Mouse (Mus musculus) intestine, embryonic 16.5 days (tissue): ENCODE results near the gene D7Ertd443e. TPM values are rescaled to one million over a fixed set of nuclear protein-coding genes. Genes with fewer than 3 reads are reported as not detected.
A peak's percentile ranks its signal among the peaks of the same experiment; 100 is the strongest.

Source experiments
- ATAC-seq: fragments of 200-750 bp; cut with Nextera tagmentation; 2 replicates; pipeline ENCODE4 v1.8.0; 2017; ENCODE audit warnings: moderate TSS enrichment, moderate library complexity
- H3K27ac ChIP-seq: fragments of 300-500 bp; sonication (generic); 2 replicates; pipeline ENCODE4 v1.5.1; 2014; ENCODE audit warnings: mild to moderate bottlenecking, low read length
- H3K27me3 ChIP-seq: fragments of 300-500 bp; sonication (generic); replicated peaks from 2 replicates; pipeline ENCODE4 v1.6.1; 2014; ENCODE audit warnings: low read length, control low read depth, mixed read lengths; ENCODE audit not compliant: control insufficient read depth, insufficient read depth
- H3K36me3 ChIP-seq: fragments of 300-500 bp; sonication (generic); 2 replicates; pipeline ENCODE4 v1.6.1; 2014; ENCODE audit warnings: low read length, control low read depth; ENCODE audit not compliant: control insufficient read depth, insufficient read depth
- H3K4me1 ChIP-seq: fragments of 300-500 bp; sonication (generic); 2 replicates; pipeline ENCODE4 v1.6.1; 2014; ENCODE audit warnings: low read length, control low read depth, mixed read lengths; ENCODE audit not compliant: control insufficient read depth, insufficient read depth
- H3K4me2 ChIP-seq: fragments of 300-500 bp; sonication (generic); 2 replicates; pipeline ENCODE4 v1.6.1; 2014; ENCODE audit warnings: low read depth, low read length, control low read depth
- H3K4me3 ChIP-seq: fragments of 300-500 bp; sonication (generic); 2 replicates; pipeline ENCODE4 v1.5.1; 2014; ENCODE audit warnings: mild to moderate bottlenecking, low read length
- H3K9ac ChIP-seq: fragments of 300-500 bp; sonication (generic); 2 replicates; pipeline ENCODE4 v1.6.1; 2014; ENCODE audit warnings: low read depth, low read length
- H3K9me3 ChIP-seq: fragments of 300-500 bp; sonication (generic); 2 replicates; pipeline ENCODE4 v1.6.1; 2016; ENCODE audit warnings: low read length, control low read depth; ENCODE audit not compliant: control insufficient read depth
- WGBS: fragments of 180-500 bp; shearing (Covaris S2); extraction: QIAGEN DNeasy Blood & Tissue Kit; methylation state at CpG from one replicate; pipeline ENCODE4 v1.1.7; 2014; 5-methylcytosine and 5-hydroxymethylcytosine counted together
- polyA plus RNA-seq: library from polyadenylated mRNA; unstranded; fragments of >200 nt; fragmentation: Nextera tagmentation; extraction: Ambion mirVana; gene quantifications from 2 replicates; pipeline ENCODE4 v1.2.1, GENCODE M21; 2015

Gene D7Ertd443e
- polyA plus RNA-seq, 1 experiment from 2014 or later: not detected

DNA sequence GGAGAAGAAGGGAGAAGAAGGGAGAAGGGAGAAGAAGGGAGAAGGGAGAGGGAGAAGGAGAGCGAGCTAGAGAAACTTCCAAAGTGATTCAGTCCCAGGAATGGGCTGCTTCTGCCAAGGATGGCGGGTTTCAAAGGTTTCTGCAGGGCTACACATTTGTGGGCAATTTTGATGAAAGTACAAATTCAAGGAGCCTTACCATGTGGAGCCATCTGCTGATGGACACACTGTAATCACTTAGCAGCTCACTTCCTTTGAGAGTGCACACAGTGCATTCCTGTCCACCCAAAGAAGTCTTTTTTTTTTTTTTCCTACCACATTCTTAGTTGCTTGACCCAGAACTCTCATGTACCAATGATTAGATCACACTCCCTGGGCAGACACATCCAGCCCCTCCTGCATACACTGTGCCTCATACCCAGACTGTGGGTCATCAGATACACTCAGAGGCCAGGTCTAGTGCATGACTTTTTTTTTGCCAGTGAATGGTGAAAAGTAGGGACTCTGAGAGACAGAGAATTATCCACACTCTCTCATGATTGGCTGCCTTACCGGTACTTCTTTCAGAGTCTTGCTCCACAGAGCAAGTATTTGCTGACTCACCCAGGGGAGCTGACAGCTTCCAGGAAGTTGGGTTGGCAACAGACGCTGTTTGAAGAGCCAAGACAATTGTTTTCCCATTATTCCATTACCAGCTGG lies 124.3 kb downstream of the D7Ertd443e start:
- Histone ChIP-seq H3K36me3 (no peaks in the 10 kb centered on the region), H3K27me3 (no peaks in the 10 kb centered on the region), H3K4me3 (no peak overlapping the region), H3K9me3 (no peaks in the 10 kb centered on the region), H3K27ac (no peak overlapping the region), H3K4me1 (no peaks in the 10 kb centered on the region), H3K4me2 (no peak overlapping the region), H3K9ac (no peak overlapping the region)
- 47% methylated on average over 4 of the region's 4 CpGs for WGBS
- ATAC-seq: no peak

DNA sequence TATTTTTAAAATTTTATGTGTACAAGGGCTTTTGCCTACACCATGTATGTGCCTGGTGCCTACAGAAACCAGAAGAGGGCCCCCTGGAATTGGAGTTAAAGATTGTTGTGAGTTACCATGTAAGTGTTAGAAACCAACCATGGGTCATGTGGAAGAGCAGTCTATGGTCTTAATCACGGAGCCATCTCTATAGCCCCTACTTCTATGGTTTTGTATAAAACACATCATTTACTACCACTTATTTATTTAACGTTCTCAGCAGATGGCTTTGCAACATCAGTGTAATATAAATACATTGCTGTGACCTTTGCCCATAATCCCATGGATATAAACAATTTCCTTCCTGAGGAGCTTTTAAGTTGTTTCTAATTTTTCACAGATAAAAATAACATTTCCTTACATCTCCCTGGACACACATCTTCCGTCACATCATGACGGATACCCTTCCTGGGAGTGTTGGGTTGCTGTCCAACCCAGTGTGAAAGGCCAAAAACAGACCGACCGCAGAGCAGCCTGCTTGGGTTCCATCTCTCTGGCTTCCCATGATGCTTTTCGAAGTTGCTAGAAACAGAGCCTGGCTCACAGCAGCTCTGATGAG lies 135.1 kb downstream of the D7Ertd443e start:
- ATAC-seq: 0 out of 2 replicates have a peak, but pooled peaks have one; percentile 40
- Histone ChIP-seq H3K9me3 (no peaks in the 10 kb centered on the region), H3K4me1 (0 out of 2 replicates have a peak, but pooled peaks cover 2% of the 10 kb centered on the region), H3K36me3 (no peaks in the 10 kb centered on the region), H3K9ac (no peak overlapping the region), H3K4me3 (no peak overlapping the region), H3K27me3 (no peaks in the 10 kb centered on the region), H3K4me2 (no peak overlapping the region), H3K27ac (no peak overlapping the region)
- 46% methylated on average over 7 of the region's 7 CpGs for WGBS

DNA sequence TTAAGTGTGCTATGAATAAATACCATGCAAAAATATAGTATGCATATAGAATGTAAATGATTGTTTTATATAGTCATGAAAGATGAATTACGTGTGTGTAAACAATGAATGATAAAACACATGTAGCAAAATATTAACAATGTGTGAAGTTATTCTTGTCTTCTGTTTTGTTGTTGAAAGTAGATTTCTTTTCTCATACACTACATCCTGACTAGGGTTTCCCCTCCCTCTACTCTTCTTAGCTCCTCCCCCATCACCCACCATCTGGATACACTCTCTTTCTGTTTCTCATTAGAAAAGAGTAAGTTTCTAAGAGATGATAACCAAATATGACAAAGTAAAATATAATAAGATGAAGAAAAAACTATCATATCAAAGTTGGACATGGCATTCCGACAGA lies 137.4 kb downstream of the D7Ertd443e start:
- Histone ChIP-seq H3K27ac (no peak overlapping the region), H3K9ac (no peak overlapping the region), H3K36me3 (no peaks in the 10 kb centered on the region), H3K4me1 (0 out of 2 replicates have a peak, but pooled peaks cover 2% of the 10 kb centered on the region), H3K4me2 (no peak overlapping the region), H3K9me3 (no peaks in the 10 kb centered on the region), H3K27me3 (no peaks in the 10 kb centered on the region), H3K4me3 (no peak overlapping the region)
- WGBS: 94% methylated on average over 2 of the region's 2 CpGs
- ATAC-seq: no peak

DNA sequence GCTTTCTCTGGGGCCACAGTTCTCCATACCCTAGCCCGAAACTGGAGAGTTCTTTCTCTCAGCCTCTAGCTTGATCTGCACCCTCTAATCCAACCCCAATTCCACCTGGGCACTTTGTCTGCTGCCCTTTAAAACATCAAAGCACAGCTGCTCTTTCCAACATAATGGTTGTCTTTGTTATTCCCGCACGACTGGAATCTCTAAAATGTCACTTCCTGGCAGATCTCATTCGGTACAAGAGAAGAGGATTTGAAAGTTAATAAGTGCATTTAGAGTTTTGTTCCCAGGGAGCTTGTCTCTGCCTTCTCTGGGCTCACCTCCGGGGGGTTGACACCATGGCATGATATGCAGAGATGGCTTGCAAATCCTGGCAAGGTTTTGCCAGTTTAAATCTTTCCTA lies 138.8 kb downstream of the D7Ertd443e start:
- no peak overlapping the region for H3K27ac ChIP-seq
- no peaks in the 10 kb centered on the region for H3K36me3 ChIP-seq
- no peaks in the 10 kb centered on the region for H3K27me3 ChIP-seq
- no peak overlapping the region for H3K9ac ChIP-seq
- H3K4me2 ChIP-seq: no peak overlapping the region
- ATAC-seq: no peak
- 0 out of 2 replicates have a peak, but pooled peaks cover 2% of the 10 kb centered on the region for H3K4me1 ChIP-seq
- no peaks in the 10 kb centered on the region for H3K9me3 ChIP-seq
- H3K4me3 ChIP-seq: no peak overlapping the region
- WGBS: 53% methylated on average over 5 of the region's 5 CpGs

DNA sequence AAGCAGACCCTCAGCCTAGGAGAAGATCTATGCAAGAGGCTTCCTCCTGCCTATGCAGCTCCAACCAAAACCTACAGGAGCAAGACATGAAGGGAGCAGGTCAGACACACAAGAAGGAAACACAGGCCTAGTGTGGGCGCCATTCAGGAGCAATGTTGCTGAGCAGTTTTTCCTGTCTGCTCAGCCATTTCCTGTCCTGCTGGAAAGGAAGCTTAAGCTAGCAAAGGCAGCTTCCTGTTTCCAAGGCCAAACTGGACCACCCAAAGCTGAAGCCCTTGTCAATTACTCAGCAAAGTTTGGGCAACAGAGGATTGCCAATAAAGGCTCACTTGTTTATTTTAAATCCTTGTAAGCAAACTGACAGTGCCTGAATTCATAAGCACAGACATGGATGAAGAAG lies 142.7 kb downstream of the D7Ertd443e start:
- no peak overlapping the region for H3K9ac ChIP-seq
- H3K4me3 ChIP-seq: no peak overlapping the region
- H3K4me2 ChIP-seq: no peak overlapping the region
- no peak overlapping the region for H3K27ac ChIP-seq
- H3K27me3 ChIP-seq: no peaks in the 10 kb centered on the region
- H3K36me3 ChIP-seq: no peaks in the 10 kb centered on the region
- H3K9me3 ChIP-seq: no peaks in the 10 kb centered on the region
- 79% methylated on average over 1 of the region's 1 CpGs for WGBS
- ATAC-seq: no peak
- no peaks in the 10 kb centered on the region for H3K4me1 ChIP-seq

DNA sequence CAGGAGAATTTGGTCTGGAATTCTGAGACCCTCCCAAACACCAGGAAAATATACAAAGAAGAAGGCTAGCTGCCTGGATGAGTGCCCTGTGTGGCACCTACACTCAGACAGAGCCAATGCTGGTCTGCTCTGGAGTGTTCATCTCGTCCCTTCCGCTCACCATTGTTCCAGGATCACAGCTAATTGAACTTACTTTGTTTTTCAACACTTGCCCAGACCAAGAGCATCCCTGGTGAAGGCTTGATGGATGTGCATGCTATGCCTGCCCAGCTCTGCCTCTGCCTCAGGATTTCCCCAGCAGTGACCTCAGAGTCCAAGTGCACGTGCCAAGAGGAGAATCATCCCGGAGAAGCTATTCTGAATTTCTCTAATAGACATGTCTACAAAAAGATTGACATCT lies 144.2 kb downstream of the D7Ertd443e start:
- Histone ChIP-seq H3K4me1 (no peaks in the 10 kb centered on the region), H3K4me3 (no peak overlapping the region), H3K9me3 (no peaks in the 10 kb centered on the region), H3K4me2 (no peak overlapping the region), H3K9ac (no peak overlapping the region), H3K27me3 (no peaks in the 10 kb centered on the region), H3K36me3 (no peaks in the 10 kb centered on the region), H3K27ac (no peak overlapping the region)
- WGBS: 83% methylated on average over 4 of the region's 4 CpGs
- no peak for ATAC-seq

DNA sequence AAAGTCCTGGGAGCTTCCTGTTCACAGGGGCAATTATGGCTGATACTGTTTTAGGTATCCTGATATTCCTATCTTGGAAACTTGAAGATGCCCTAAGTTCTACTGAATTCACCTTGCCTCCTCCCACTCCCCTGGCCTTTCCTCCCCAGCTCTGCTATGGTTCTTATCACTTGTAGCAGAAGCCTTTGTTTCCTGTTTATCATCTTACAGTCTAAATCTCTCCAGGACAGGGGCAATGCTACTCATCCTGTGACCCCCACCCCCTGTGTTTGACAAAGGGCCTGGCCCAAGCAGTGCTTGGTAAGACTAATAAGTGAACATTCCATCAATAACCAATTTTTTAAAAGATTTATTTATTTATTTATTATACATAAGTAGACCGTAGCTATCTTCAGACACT lies 144.9 kb downstream of the D7Ertd443e start:
- 84% methylated on average over 1 of the region's 1 CpGs for WGBS
- Histone ChIP-seq H3K9ac (no peak overlapping the region), H3K4me1 (no peaks in the 10 kb centered on the region), H3K9me3 (no peaks in the 10 kb centered on the region), H3K27ac (no peak overlapping the region), H3K4me3 (no peak overlapping the region), H3K4me2 (no peak overlapping the region), H3K27me3 (no peaks in the 10 kb centered on the region), H3K36me3 (no peaks in the 10 kb centered on the region)
- ATAC-seq: no peak

DNA sequence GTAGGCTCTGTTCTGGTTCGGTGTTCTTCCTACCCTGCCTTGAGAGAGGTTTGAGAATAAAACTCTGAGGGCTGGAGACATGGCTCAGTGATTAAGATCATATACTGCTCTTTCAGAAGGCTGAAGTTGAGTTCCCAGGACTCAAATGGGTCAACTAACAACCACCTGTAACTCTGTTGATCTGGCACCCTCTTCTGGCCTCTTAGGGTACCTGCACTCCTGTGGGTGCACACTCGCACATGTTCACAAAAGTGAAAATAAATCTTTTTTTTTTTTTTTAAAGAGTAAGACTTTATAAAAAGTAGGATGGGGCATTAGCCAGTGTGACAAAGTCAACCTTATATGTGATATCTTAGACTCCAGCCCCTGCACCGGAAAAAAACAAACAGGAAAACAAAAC lies 146.6 kb downstream of the D7Ertd443e start:
- ATAC-seq: no peak
- no peaks in the 10 kb centered on the region for H3K36me3 ChIP-seq
- no peak overlapping the region for H3K4me3 ChIP-seq
- H3K4me1 ChIP-seq: no peaks in the 10 kb centered on the region
- H3K27me3 ChIP-seq: no peaks in the 10 kb centered on the region
- no peak overlapping the region for H3K27ac ChIP-seq
- H3K9ac ChIP-seq: no peak overlapping the region
- WGBS: 89% methylated on average over 3 of the region's 3 CpGs
- no peaks in the 10 kb centered on the region for H3K9me3 ChIP-seq
- H3K4me2 ChIP-seq: no peak overlapping the region

DNA sequence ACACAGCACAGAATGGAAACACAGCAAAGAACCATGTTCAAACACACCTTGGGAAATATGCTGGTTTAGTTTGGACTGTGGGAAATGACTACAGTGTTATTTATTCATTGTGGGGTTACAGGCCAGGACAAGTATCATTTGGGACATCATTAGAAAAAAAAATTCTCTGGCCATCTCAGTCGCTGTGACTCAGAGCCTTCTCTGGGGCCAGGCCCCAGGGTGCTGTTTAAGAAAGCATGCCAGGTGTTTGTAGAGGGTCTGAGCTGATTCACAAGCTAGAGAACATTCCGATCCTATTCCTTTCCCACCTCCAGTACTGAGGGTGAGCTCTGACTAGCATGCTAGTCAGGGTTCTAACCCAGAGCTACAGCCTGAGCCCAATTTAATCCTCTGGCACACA lies 148.1 kb downstream of the D7Ertd443e start:
- no peak overlapping the region for H3K4me2 ChIP-seq
- no peaks in the 10 kb centered on the region for H3K27me3 ChIP-seq
- no peaks in the 10 kb centered on the region for H3K4me1 ChIP-seq
- WGBS: 69% methylated on average over 2 of the region's 2 CpGs
- no peak for ATAC-seq
- no peak overlapping the region for H3K27ac ChIP-seq
- H3K4me3 ChIP-seq: no peak overlapping the region
- H3K9ac ChIP-seq: no peak overlapping the region
- H3K9me3 ChIP-seq: no peaks in the 10 kb centered on the region
- no peaks in the 10 kb centered on the region for H3K36me3 ChIP-seq
